Mouse (Mus musculus): ENCODE measurements around the gene Mymk. TPM values are rescaled to one million over a fixed set of nuclear protein-coding genes. Genes with fewer than 3 reads are reported as not detected.

Gene Mymk
- polyA plus RNA-seq, 1 experiment from 2014 or later = 0.12 TPM

GRCm38 (mm10) chr2:27058751-27059150, 13.2 kb downstream of the Mymk start:
- no peak for ATAC-seq (replicated peaks; ENCODE audit: low FRiP score)
- H3K9me3 ChIP-seq (ENCODE audit: control insufficient read depth, low read length) = no peaks in the 10 kb centered on the region
- H3K36me3 ChIP-seq (ENCODE audit: control insufficient read depth, insufficient read depth, low read length) = no peaks in the 10 kb centered on the region
- no peak for DNase-seq (ENCODE audit: low spot score)
- WGBS = 53% methylated on average over 12 of the region's 12 CpGs
- no peak overlapping the region for H3K27ac ChIP-seq (ENCODE audit: low read depth, low read length)
- no peaks in the 10 kb centered on the region for H3K27me3 ChIP-seq (replicated peaks; ENCODE audit: control insufficient read depth, insufficient read depth, low read length)
- no peak overlapping the region for H3K4me3 ChIP-seq (ENCODE audit: low read depth, low read length)
- no peak overlapping the region for H3K4me2 ChIP-seq
- no peaks in the 10 kb centered on the region; the same call in 1 of the 2 replicates for H3K4me1 ChIP-seq (replicated peaks; ENCODE audit: control insufficient read depth, insufficient read depth, low read length)
- no peak overlapping the region for H3K9ac ChIP-seq (ENCODE audit: low read depth, low read length)

- Histone ChIP-seq H3K4me3 (ENCODE audit: low read depth, low read length) (no peak overlapping the region), H3K9ac (ENCODE audit: low read depth, low read length) (no peak overlapping the region), H3K9me3 (ENCODE audit: control insufficient read depth, low read length) (no peaks in the 10 kb centered on the region), H3K36me3 (ENCODE audit: control insufficient read depth, insufficient read depth, low read length) (no peaks in the 10 kb centered on the region), H3K27me3 (replicated peaks; ENCODE audit: control insufficient read depth, insufficient read depth, low read length) (no peaks in the 10 kb centered on the region), H3K4me2 (no peak overlapping the region), H3K4me1 (replicated peaks; ENCODE audit: control insufficient read depth, insufficient read depth, low read length) (no peaks in the 10 kb centered on the region; the same call in 1 of the 2 replicates), H3K27ac (ENCODE audit: low read depth, low read length) (no peak overlapping the region)
- ATAC-seq (replicated peaks; ENCODE audit: low FRiP score) = no peak
- WGBS = 48% methylated on average over 4 of the region's 4 CpGs
- no peak for DNase-seq (ENCODE audit: low spot score)
These were observed 13.7 kb downstream of the Mymk start for GRCm38 (mm10) chr2:27058251-27058650.

GRCm38 (mm10) chr2:27049408-27049807, 22.6 kb downstream of the Mymk start:
- Histone ChIP-seq H3K4me3 (ENCODE audit: low read depth, low read length) (no peak overlapping the region), H3K4me1 (replicated peaks; ENCODE audit: control insufficient read depth, insufficient read depth, low read length) (no peaks in the 10 kb centered on the region), H3K27ac (ENCODE audit: low read depth, low read length) (no peak overlapping the region), H3K27me3 (replicated peaks; ENCODE audit: control insufficient read depth, insufficient read depth, low read length) (no peaks in the 10 kb centered on the region), H3K9ac (ENCODE audit: low read depth, low read length) (no peak overlapping the region), H3K4me2 (no peak overlapping the region), H3K36me3 (ENCODE audit: control insufficient read depth, insufficient read depth, low read length) (no peaks in the 10 kb centered on the region), H3K9me3 (ENCODE audit: control insufficient read depth, low read length) (no peaks in the 10 kb centered on the region)
- WGBS = 67% methylated on average over 6 of the region's 6 CpGs
- DNase-seq (ENCODE audit: low spot score) = no peak
- no peak for ATAC-seq (replicated peaks; ENCODE audit: low FRiP score)

GRCm38 (mm10) chr2:27045979-27046770, 25.8 kb downstream of the Mymk start:
- Histone ChIP-seq H3K27me3 (replicated peaks; ENCODE audit: control insufficient read depth, insufficient read depth, low read length) (no peaks in the 10 kb centered on the region), H3K9me3 (ENCODE audit: control insufficient read depth, low read length) (no peaks in the 10 kb centered on the region), H3K4me3 (ENCODE audit: low read depth, low read length) (no peak overlapping the region), H3K4me1 (replicated peaks; ENCODE audit: control insufficient read depth, insufficient read depth, low read length) (no peaks in the 10 kb centered on the region), H3K36me3 (ENCODE audit: control insufficient read depth, insufficient read depth, low read length) (no peaks in the 10 kb centered on the region), H3K9ac (ENCODE audit: low read depth, low read length) (no peak overlapping the region), H3K4me2 (no peak overlapping the region), H3K27ac (ENCODE audit: low read depth, low read length) (no peak overlapping the region)
- ATAC-seq (replicated peaks; ENCODE audit: low FRiP score) (no peak), DNase-seq (ENCODE audit: low spot score) (no peak)
- 62% methylated on average over 8 of the region's 8 CpGs for WGBS

GRCm38 (mm10) chr2:27044641-27045040, 27.3 kb downstream of the Mymk start:
- Histone ChIP-seq H3K27ac (ENCODE audit: low read depth, low read length) (no peak overlapping the region), H3K27me3 (replicated peaks; ENCODE audit: control insufficient read depth, insufficient read depth, low read length) (no peaks in the 10 kb centered on the region; the same call in 1 of the 2 replicates), H3K4me2 (no peak overlapping the region), H3K4me3 (ENCODE audit: low read depth, low read length) (no peak overlapping the region), H3K9me3 (ENCODE audit: control insufficient read depth, low read length) (no peaks in the 10 kb centered on the region), H3K4me1 (replicated peaks; ENCODE audit: control insufficient read depth, insufficient read depth, low read length) (no peaks in the 10 kb centered on the region), H3K9ac (ENCODE audit: low read depth, low read length) (no peak overlapping the region), H3K36me3 (ENCODE audit: control insufficient read depth, insufficient read depth, low read length) (no peaks in the 10 kb centered on the region)
- ATAC-seq (replicated peaks; ENCODE audit: low FRiP score) = no peak
- DNase-seq (ENCODE audit: low spot score) = no peak
- WGBS = 70% methylated on average over 3 of the region's 3 CpGs

GRCm38 (mm10) chr2:27044166-27044565, 27.8 kb downstream of the Mymk start:
- H3K9ac ChIP-seq (ENCODE audit: low read depth, low read length) = no peak overlapping the region
- no peak overlapping the region for H3K27ac ChIP-seq (ENCODE audit: low read depth, low read length)
- no peak for DNase-seq (ENCODE audit: low spot score)
- no peak overlapping the region for H3K4me2 ChIP-seq
- no peaks in the 10 kb centered on the region for H3K9me3 ChIP-seq (ENCODE audit: control insufficient read depth, low read length)
- no peak overlapping the region for H3K4me3 ChIP-seq (ENCODE audit: low read depth, low read length)
- 67% methylated on average over 4 of the region's 4 CpGs for whole genome bisulfite sequencing
- no peaks in the 10 kb centered on the region for H3K4me1 ChIP-seq (replicated peaks; ENCODE audit: control insufficient read depth, insufficient read depth, low read length)
- no peaks in the 10 kb centered on the region for H3K36me3 ChIP-seq (ENCODE audit: control insufficient read depth, insufficient read depth, low read length)
- no peaks in the 10 kb centered on the region; the same call in 1 of the 2 replicates for H3K27me3 ChIP-seq (replicated peaks; ENCODE audit: control insufficient read depth, insufficient read depth, low read length)
- ATAC-seq (replicated peaks; ENCODE audit: low FRiP score) = no peak

- WGBS = 18% methylated on average over 3 of the region's 3 CpGs
- no peaks in the 10 kb centered on the region for H3K4me1 ChIP-seq (replicated peaks; ENCODE audit: control insufficient read depth, insufficient read depth, low read length)
- no peak for DNase-seq (ENCODE audit: low spot score)
- H3K9ac ChIP-seq (ENCODE audit: low read depth, low read length) = no peak overlapping the region
- no peak overlapping the region for H3K4me2 ChIP-seq
- no peak overlapping the region for H3K27ac ChIP-seq (ENCODE audit: low read depth, low read length)
- ATAC-seq (replicated peaks; ENCODE audit: low FRiP score) = peak; percentile 59; the same call in 1 of the 2 replicates
- no peaks in the 10 kb centered on the region; the same call in 1 of the 2 replicates for H3K27me3 ChIP-seq (replicated peaks; ENCODE audit: control insufficient read depth, insufficient read depth, low read length)
- H3K36me3 ChIP-seq (ENCODE audit: control insufficient read depth, insufficient read depth, low read length) = no peaks in the 10 kb centered on the region
- H3K9me3 ChIP-seq (ENCODE audit: control insufficient read depth, low read length) = no peaks in the 10 kb centered on the region
- no peak overlapping the region for H3K4me3 ChIP-seq (ENCODE audit: low read depth, low read length)
These were observed 28.5 kb downstream of the Mymk start for GRCm38 (mm10) chr2:27043461-27043860.

- Histone ChIP-seq H3K4me2 (no peak overlapping the region), H3K27me3 (replicated peaks; ENCODE audit: control insufficient read depth, insufficient read depth, low read length) (no peaks in the 10 kb centered on the region; the same call in 1 of the 2 replicates), H3K4me3 (ENCODE audit: low read depth, low read length) (no peak overlapping the region), H3K9ac (ENCODE audit: low read depth, low read length) (no peak overlapping the region), H3K36me3 (ENCODE audit: control insufficient read depth, insufficient read depth, low read length) (no peaks in the 10 kb centered on the region), H3K27ac (ENCODE audit: low read depth, low read length) (no peak overlapping the region), H3K9me3 (ENCODE audit: control insufficient read depth, low read length) (no peaks in the 10 kb centered on the region), H3K4me1 (replicated peaks; ENCODE audit: control insufficient read depth, insufficient read depth, low read length) (no peaks in the 10 kb centered on the region)
- DNase-seq (ENCODE audit: low spot score) = no peak
- WGBS = 64% methylated on average over 8 of the region's 8 CpGs
- ATAC-seq (replicated peaks; ENCODE audit: low FRiP score) = 0 out of 2 replicates have a peak, but pooled peaks have one; percentile 21
These were observed 29.7 kb downstream of the Mymk start for GRCm38 (mm10) chr2:27042131-27042844.
